Mouse (Mus musculus) CH12.LX (cell line): Measurements from ENCODE around the gene Ccdc148. TPM values are rescaled to one million over a fixed set of nuclear protein-coding genes. Genes with fewer than 3 reads are reported as not detected.

Source experiments
- DNase-seq: peaks from one replicate; pipeline ENCODE4 v3.0.0-alpha.2; 2013; ENCODE audit errors: extremely low read depth
- H3K27ac ChIP-seq: 2 replicates; pipeline ENCODE4 v1.5.1; 2012; ENCODE audit warnings: low read depth, mild to moderate bottlenecking, control low read depth, moderate library complexity; ENCODE audit not compliant: insufficient read depth
- H3K27me3 ChIP-seq: replicated peaks from 2 replicates; pipeline ENCODE3; 2012; ENCODE audit warnings: inconsistent platforms
- H3K36me3 ChIP-seq, 2 experiments: replicated peaks in 1 of 2; 2 replicates each; pipeline versions ENCODE3 to v1.6.1; 2012; ENCODE audit warnings: inconsistent platforms in 1 of 2, low read length in 1 of 2, mild to moderate bottlenecking in 1 of 2, mixed read lengths in 1 of 2, moderate library complexity in 1 of 2; ENCODE audit not compliant: control insufficient read depth in 1 of 2, insufficient read depth in 1 of 2
- H3K4me1 ChIP-seq, 2 experiments: 2 replicates each; pipeline ENCODE4 v1.6.1; 2012; ENCODE audit warnings: inconsistent platforms in 1 of 2, moderate library complexity in 1 of 2; ENCODE audit not compliant: insufficient read depth in 2 of 2, control insufficient read depth in 1 of 2
- H3K4me2 ChIP-seq: 2 replicates; pipeline ENCODE4 v1.6.1; 2012; ENCODE audit warnings: low read depth, mild to moderate bottlenecking, control low read depth; ENCODE audit not compliant: poor library complexity, insufficient read depth, severe bottlenecking
- H3K4me3 ChIP-seq, 3 experiments: fragments of 150-350 bp in 1 of 3; sonication (generic) in 1 of 3; replicated peaks in 1 of 3; 2 replicates each; pipeline versions ENCODE3 to v1.5.1; 2011 to 2012; ENCODE audit warnings: low read depth in 2 of 3, low read length in 2 of 3, mild to moderate bottlenecking in 2 of 3, moderate library complexity in 2 of 3, control low read depth in 1 of 3, improper control_type of control experiment in 1 of 3, inconsistent platforms in 1 of 3, mixed read lengths in 1 of 3; ENCODE audit not compliant: poor library complexity in 1 of 3
- H3K79me2 ChIP-seq: replicated peaks from 2 replicates; pipeline ENCODE4 v1.6.1; 2012; ENCODE audit warnings: mild to moderate bottlenecking, moderate library complexity; ENCODE audit not compliant: control insufficient read depth, poor library complexity, insufficient read depth, severe bottlenecking; ENCODE audit errors: extremely low read depth
- H3K9ac ChIP-seq: 2 replicates; pipeline ENCODE4 v1.6.1; 2012; ENCODE audit warnings: low read depth, mild to moderate bottlenecking, control low read depth, moderate library complexity; ENCODE audit not compliant: insufficient read depth
- H3K9me3 ChIP-seq: replicated peaks from 2 replicates; pipeline ENCODE3; 2012; ENCODE audit warnings: low read length, inconsistent platforms, mixed read lengths
- BHLHE40 ChIP-seq: IDR thresholded peaks from 2 replicates; pipeline ENCODE4 v1.6.1; 2011; ENCODE audit warnings: mild to moderate bottlenecking, low read depth, low read length, improper control_type of control experiment
- CHD2 ChIP-seq: IDR thresholded peaks from 2 replicates; pipeline ENCODE4 v1.6.1; 2011; ENCODE audit warnings: low read length, improper control_type of control experiment
- CTCF ChIP-seq, 2 experiments: IDR thresholded peaks in 1 of 2; conservative IDR thresholded peaks in 1 of 2; 2 replicates each; pipeline ENCODE4 v1.5.1; 2011 to 2012; ENCODE audit warnings: low read depth in 2 of 2, low read length in 2 of 2, improper control_type of control experiment in 1 of 2, inconsistent platforms in 1 of 2, mild to moderate bottlenecking in 1 of 2, moderate library complexity in 1 of 2
- ELF1 ChIP-seq: IDR thresholded peaks from 2 replicates; pipeline ENCODE4 v1.6.1; 2014; ENCODE audit warnings: low read depth, mild to moderate bottlenecking, inconsistent platforms, low read length, improper control_type of control experiment
- GABPA ChIP-seq: IDR thresholded peaks from 2 replicates; pipeline ENCODE4 v1.6.1; 2012; ENCODE audit warnings: low read depth, low read length, improper control_type of control experiment, inconsistent platforms; ENCODE audit not compliant: insufficient replicate concordance
- HCFC1 ChIP-seq: IDR thresholded peaks from 2 replicates; pipeline ENCODE4 v1.6.1; 2012; ENCODE audit warnings: low read depth, mild to moderate bottlenecking, inconsistent platforms, low read length, improper control_type of control experiment
- JUND ChIP-seq: conservative IDR thresholded peaks from 2 replicates; pipeline ENCODE4 v1.6.1; 2011; ENCODE audit warnings: low read depth, low read length, improper control_type of control experiment
- KAT2A ChIP-seq: IDR thresholded peaks from 2 replicates; pipeline ENCODE4 v1.6.1; 2012; ENCODE audit warnings: low read length, improper control_type of control experiment, inconsistent platforms; ENCODE audit not compliant: insufficient replicate concordance
- MAFK ChIP-seq: IDR thresholded peaks from 2 replicates; pipeline ENCODE4 v1.6.1; 2011; ENCODE audit warnings: low read length, improper control_type of control experiment; ENCODE audit not compliant: insufficient replicate concordance
- MAX ChIP-seq: IDR thresholded peaks from 2 replicates; pipeline ENCODE4 v1.6.1; 2011; ENCODE audit warnings: low read length, improper control_type of control experiment
- MEF2A ChIP-seq: IDR thresholded peaks from 2 replicates; pipeline ENCODE4 v1.6.1; 2014; ENCODE audit warnings: low read depth, mild to moderate bottlenecking, inconsistent platforms, low read length, improper control_type of control experiment, borderline replicate concordance
- MXI1 ChIP-seq: IDR thresholded peaks from 2 replicates; pipeline ENCODE4 v1.6.1; 2011; ENCODE audit warnings: mild to moderate bottlenecking, low read depth, low read length, improper control_type of control experiment
- NELFE ChIP-seq: IDR thresholded peaks from 2 replicates; pipeline ENCODE4 v1.6.1; 2011; ENCODE audit warnings: low read depth, low read length, improper control_type of control experiment
- PAX5 ChIP-seq: IDR thresholded peaks from 2 replicates; pipeline ENCODE4 v1.6.1; 2012; ENCODE audit warnings: low read length, inconsistent platforms, mixed read lengths
- POLR2A ChIP-seq: IDR thresholded peaks from 2 replicates; pipeline ENCODE4 v1.6.1; 2011; ENCODE audit warnings: low read depth, mild to moderate bottlenecking, improper control_type of control experiment, low read length
- RCOR1 ChIP-seq: conservative IDR thresholded peaks from 2 replicates; pipeline ENCODE4 v1.6.1; 2012; ENCODE audit warnings: low read depth, mild to moderate bottlenecking, inconsistent platforms, low read length, improper control_type of control experiment
- SIN3A ChIP-seq: IDR thresholded peaks from 2 replicates; pipeline ENCODE4 v1.6.1; 2012; ENCODE audit warnings: low read length, improper control_type of control experiment, inconsistent platforms
- TBP ChIP-seq: conservative IDR thresholded peaks from 2 replicates; pipeline ENCODE4 v1.6.1; 2011; ENCODE audit warnings: low read depth, low read length, improper control_type of control experiment
- TCF12 ChIP-seq: IDR thresholded peaks from 2 replicates; pipeline ENCODE4 v1.6.1; 2014; ENCODE audit warnings: low read depth, mild to moderate bottlenecking, inconsistent platforms, low read length, improper control_type of control experiment
- UBTF ChIP-seq: IDR thresholded peaks from 2 replicates; pipeline ENCODE4 v1.6.1; 2012; ENCODE audit warnings: low read depth, mild to moderate bottlenecking, inconsistent platforms, low read length, improper control_type of control experiment, moderate library complexity
- USF1 ChIP-seq: IDR thresholded peaks from 2 replicates; pipeline ENCODE4 v1.6.1; 2014; ENCODE audit warnings: low read depth, mild to moderate bottlenecking, inconsistent platforms, low read length, improper control_type of control experiment
- USF2 ChIP-seq: conservative IDR thresholded peaks from 2 replicates; pipeline ENCODE4 v1.6.1; 2011; ENCODE audit warnings: low read depth, low read length, improper control_type of control experiment
- ZC3H11A ChIP-seq: IDR thresholded peaks from 2 replicates; pipeline ENCODE4 v1.6.1; 2012; ENCODE audit warnings: low read depth, mild to moderate bottlenecking, inconsistent platforms, low read length, improper control_type of control experiment
- ZMIZ1 ChIP-seq: IDR thresholded peaks from 2 replicates; pipeline ENCODE4 v1.6.1; 2012; ENCODE audit warnings: low read depth, mild to moderate bottlenecking, inconsistent platforms, low read length, improper control_type of control experiment
- ZNF384 ChIP-seq: IDR thresholded peaks from 2 replicates; pipeline ENCODE4 v1.6.1; 2012; ENCODE audit warnings: low read depth, low read length, improper control_type of control experiment, inconsistent platforms
- dilution Hi-C: fragments of 300-500 bp; cut with MboI; formaldehyde crosslinking; loops from 2 replicates; pipeline ENCODE4 v1.14.3; 2020; ENCODE audit warnings: low sequenced_read_pairs; ENCODE audit not compliant: extremely low pct_unique_long_range_greater_than_20kb, extremely low pct_ligation_motif_present
- in situ Hi-C: fragments of 300-500 bp; cut with MboI; formaldehyde crosslinking; loops from 3 replicates; pipeline ENCODE4 v1.14.3; 2019; ENCODE audit warnings: low sequenced_read_pairs, low pct_ligation_motif_present, low pct_unique_long_range_greater_than_20kb, mixed read lengths
- polyA plus RNA-seq: library from polyadenylated mRNA; unstranded; fragments of >175 nt; gene quantifications from 2 replicates; pipeline ENCODE4 v1.2.1, GENCODE M21; 2012; ENCODE audit warnings: low read depth; ENCODE audit not compliant: insufficient read length
- total RNA-seq, 2 experiments: library from RNA; depleted of rRNA; stranded (reverse); fragments of 300-350 nt in 1 of 2; fragments of >200 nt in 1 of 2; gene quantifications; 2 replicates each; pipeline ENCODE4 v1.2.3; 2012 to 2014

Ccdc148 gene
- total and polyA plus RNA-seq, 3 experiments = not detected

DNA sequence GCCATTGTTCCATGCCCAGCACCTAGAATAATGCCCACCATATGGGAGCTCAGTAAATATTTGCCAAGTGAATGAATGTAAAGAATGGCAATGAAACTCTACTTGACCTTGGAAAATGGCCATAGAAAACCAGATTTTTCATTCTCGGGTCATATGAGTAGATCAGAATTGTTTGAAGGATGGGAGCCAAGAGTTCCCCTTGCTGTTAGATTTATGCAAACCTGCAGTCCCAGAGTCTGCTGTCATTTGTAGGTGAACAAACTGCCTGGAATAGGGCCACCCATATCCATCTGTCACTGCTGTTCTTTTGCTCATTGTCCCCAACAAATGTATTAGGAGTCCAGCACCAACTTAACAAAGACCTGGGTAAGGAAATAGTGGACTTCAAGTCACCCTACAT, 377.0 kb downstream of the Ccdc148 start:
- Histone ChIP-seq H3K4me3 (no peak overlapping the region), H3K79me2 (no peaks in the 10 kb centered on the region), H3K9me3 (peaks cover 84% of the 10 kb centered on the region), H3K4me1 (no peaks in the 10 kb centered on the region), H3K9ac (no peak overlapping the region), H3K27me3 (no peaks in the 10 kb centered on the region), H3K4me2 (no peak overlapping the region), H3K27ac (no peak overlapping the region), H3K36me3 (no peaks in the 10 kb centered on the region)
- TF ChIP-seq ZMIZ1 = no peak
- TF ChIP-seq USF1 = no peak
- no peak for TF ChIP-seq PAX5
- no peak for TF ChIP-seq RCOR1
- TF ChIP-seq GABPA = no peak
- no peak for TF ChIP-seq MEF2A
- no peak for TF ChIP-seq NELFE
- TF ChIP-seq TCF12 = no peak
- no peak for TF ChIP-seq MAX
- TF ChIP-seq MXI1 = no peak
- no peak for TF ChIP-seq CTCF (conservative IDR thresholded peaks at IDR 0.05 in 1 of 2, IDR thresholded peaks at IDR 0.05 in 1 of 2; ENCODE audit: low read depth in 2 of 2, low read length in 2 of 2)
- TF ChIP-seq MAFK = no peak
- no peak for TF ChIP-seq CHD2
- no peak for TF ChIP-seq TBP
- no peak for TF ChIP-seq ZNF384
- TF ChIP-seq UBTF = no peak
- TF ChIP-seq JUND = no peak
- TF ChIP-seq HCFC1 = no peak
- no peak for TF ChIP-seq SIN3A
- no peak for TF ChIP-seq ELF1
- no peak for DNase-seq
- in situ Hi-C loops = no loop called here
- dilution Hi-C loops = no loop called here

DNA sequence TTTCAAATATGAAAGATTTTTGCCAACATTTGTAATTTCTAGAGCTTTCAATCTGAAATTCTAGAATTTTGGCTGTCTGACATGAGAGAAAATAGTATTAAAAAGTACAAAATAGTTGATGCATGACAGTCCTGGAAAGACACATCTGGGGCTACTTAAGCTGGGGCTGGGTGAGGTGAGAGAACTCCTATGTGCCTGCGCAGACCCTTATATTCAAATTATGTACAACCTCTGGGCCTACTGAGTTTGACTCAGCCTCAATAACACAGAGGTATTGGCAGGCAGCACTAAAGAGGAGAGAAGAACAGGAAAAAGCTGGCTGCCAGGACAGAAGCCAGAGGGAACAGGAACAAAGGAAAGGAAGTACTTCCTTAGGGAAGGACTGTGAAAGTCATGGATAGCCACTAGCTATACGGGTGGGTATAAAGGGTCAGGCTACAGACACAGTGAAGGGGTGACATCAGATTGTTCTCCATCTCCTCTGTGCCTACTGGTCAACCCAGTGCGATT, 381.4 kb downstream of the Ccdc148 start:
- in situ Hi-C loops = no loop called here
- H3K9me3 ChIP-seq = peaks cover 85% of the 10 kb centered on the region
- no peaks in the 10 kb centered on the region for H3K36me3 ChIP-seq
- dilution Hi-C loops = no loop called here
- TF ChIP-seq ZMIZ1 = no peak
- no peak for TF ChIP-seq POLR2A
- TF ChIP-seq USF2 = no peak
- TF ChIP-seq GABPA = no peak
- no peak for TF ChIP-seq MXI1
- TF ChIP-seq JUND = no peak
- TF ChIP-seq ZC3H11A = no peak
- no peak for TF ChIP-seq KAT2A
- TF ChIP-seq BHLHE40 = no peak
- no peak for TF ChIP-seq USF1
- TF ChIP-seq, all 38 proteins: peak for 0
- no peak overlapping the region for H3K4me3 ChIP-seq
- H3K4me1 ChIP-seq = no peaks in the 10 kb centered on the region
- no peaks in the 10 kb centered on the region for H3K79me2 ChIP-seq
- no peak overlapping the region for H3K27ac ChIP-seq
- no peak overlapping the region for H3K4me2 ChIP-seq
- DNase-seq = no peak
- no peaks in the 10 kb centered on the region for H3K27me3 ChIP-seq
- no peak overlapping the region for H3K9ac ChIP-seq
